Mouse (Mus musculus): ENCODE data around the gene Abcb4.
"Not testable (repeated sequence)": the region's sequence is repeated elsewhere in the genome, so short reads cannot be mapped to it uniquely, and the experiment has no call there.

Gene Abcb4

GRCm38 (mm10) chr5:8902141-8902817 is 8.8 kb downstream of the Abcb4 start:
- in situ Hi-C loops (cut with MboI; ENCODE audit: unreplicated experiment in 2 of 2) = no loop called here

- in situ Hi-C loops (cut with MboI; ENCODE audit: unreplicated experiment in 2 of 2) = no loop called here
Measured at GRCm38 (mm10) chr5:8904539-8904938, 11.0 kb downstream of the Abcb4 start.

GRCm38 (mm10) chr5:8911567-8912198 is 18.2 kb downstream of the Abcb4 start:
- in situ Hi-C loops (cut with MboI; ENCODE audit: unreplicated experiment in 2 of 2) = no loop called here

- in situ Hi-C loops (cut with MboI; ENCODE audit: unreplicated experiment in 2 of 2) = no loop called here
Measured at GRCm38 (mm10) chr5:8916400-8916799, 22.9 kb downstream of the Abcb4 start.

- in situ Hi-C loops (cut with MboI; ENCODE audit: unreplicated experiment in 2 of 2) = no loop called here
Measured at GRCm38 (mm10) chr5:8917069-8917468, 23.6 kb downstream of the Abcb4 start.

GRCm38 (mm10) chr5:8928440-8928839 is 34.9 kb downstream of the Abcb4 start:
- in situ Hi-C loops (cut with MboI; ENCODE audit: unreplicated experiment in 2 of 2) = no loop called here

GRCm38 (mm10) chr5:8937965-8938364 is 44.4 kb downstream of the Abcb4 start:
- in situ Hi-C loops (cut with MboI; ENCODE audit: unreplicated experiment in 2 of 2) = no loop called here

GRCm38 (mm10) chr5:8941266-8941665 is 47.7 kb downstream of the Abcb4 start:
- in situ Hi-C loops (cut with MboI; ENCODE audit: unreplicated experiment in 2 of 2) = not testable (repeated sequence)

GRCm38 (mm10) chr5:8943836-8944235 is 50.3 kb downstream of the Abcb4 start:
- in situ Hi-C loops (cut with MboI; ENCODE audit: unreplicated experiment in 2 of 2) = no loop called here

GRCm38 (mm10) chr5:8947423-8948110 is 54.0 kb downstream of the Abcb4 start:
- in situ Hi-C loops (cut with MboI; ENCODE audit: unreplicated experiment in 2 of 2) = no loop called here

GRCm38 (mm10) chr5:8953660-8954059 is 60.1 kb downstream of the Abcb4 start:
- in situ Hi-C loops (cut with MboI; ENCODE audit: unreplicated experiment in 2 of 2) = no loop called here

- in situ Hi-C loops (cut with MboI; ENCODE audit: unreplicated experiment in 2 of 2) = no loop called here
Measured at GRCm38 (mm10) chr5:8955544-8955943, 62.0 kb downstream of the Abcb4 start.

GRCm38 (mm10) chr5:8960534-8960933 is 67.0 kb downstream of the Abcb4 start:
- in situ Hi-C loops (cut with MboI; ENCODE audit: unreplicated experiment in 2 of 2) = loop anchor here in 1 of 2 experiments (10.0 kb wide), 1 partner anchor 164 kb away; no protein-coding TSS in a partner anchor

GRCm38 (mm10) chr5:8964487-8964886 is 71.0 kb downstream of the Abcb4 start:
- in situ Hi-C loops (cut with MboI; ENCODE audit: unreplicated experiment in 2 of 2) = loop anchor here in 1 of 2 experiments (10.0 kb wide), 1 partner anchor 160 kb away; no protein-coding TSS in a partner anchor

- in situ Hi-C loops (cut with MboI; ENCODE audit: unreplicated experiment in 2 of 2) = loop anchor here in 1 of 2 experiments (5.0 kb wide), 1 partner anchor 38 kb away; no protein-coding TSS in a partner anchor
Measured at GRCm38 (mm10) chr5:8970694-8971093, 77.2 kb downstream of the Abcb4 start.

- in situ Hi-C loops (cut with MboI; ENCODE audit: unreplicated experiment in 2 of 2) = loop anchor here in 1 of 2 experiments (5.0 kb wide), 1 partner anchor 40 kb away; no protein-coding TSS in a partner anchor
Measured at GRCm38 (mm10) chr5:8972355-8972754, 78.8 kb downstream of the Abcb4 start.

- in situ Hi-C loops (cut with MboI; ENCODE audit: unreplicated experiment in 2 of 2) = loop anchor here in 1 of 2 experiments (5.0 kb wide), 1 partner anchor 42 kb away; no protein-coding TSS in a partner anchor
Measured at GRCm38 (mm10) chr5:8974721-8975120, 81.2 kb downstream of the Abcb4 start.

GRCm38 (mm10) chr5:8985470-8985869 is 92.0 kb downstream of the Abcb4 start:
- in situ Hi-C loops (cut with MboI; ENCODE audit: unreplicated experiment in 2 of 2) = no loop called here

GRCm38 (mm10) chr5:8987925-8988324 is 94.4 kb downstream of the Abcb4 start:
- in situ Hi-C loops (cut with MboI; ENCODE audit: unreplicated experiment in 2 of 2) = no loop called here

GRCm38 (mm10) chr5:8990526-8990925 is 97.0 kb downstream of the Abcb4 start:
- in situ Hi-C loops (cut with MboI; ENCODE audit: unreplicated experiment in 2 of 2) = loop anchor here (10.0 kb wide), 2 partner anchors 54 to 124 kb away; no protein-coding TSS in a partner anchor

- in situ Hi-C loops (cut with MboI; ENCODE audit: unreplicated experiment in 2 of 2) = loop anchor here (10.0 kb wide), 2 partner anchors 53 to 123 kb away; no protein-coding TSS in a partner anchor
Measured at GRCm38 (mm10) chr5:8991626-8992025, 98.1 kb downstream of the Abcb4 start.
